Mouse (Mus musculus): ENCODE measurements at regions not wholly inside any gene's neighbourhood (a gene's known extent, or its start where the extent isn't known, plus 50 kb on each side); places are given as distances from the start of the nearest gene placed in this dataset.

- TF ChIP-seq CTCF (IDR thresholded peaks at IDR 0.05), result no peak
- no peak for TF ChIP-seq POLR2A (IDR thresholded peaks at IDR 0.05; ENCODE audit: insufficient read depth, low read depth, low read length)
Measured at GRCm38 (mm10) chr3:156131598-156131997, 430.0 kb upstream of the Negr1 start.

Measured in heart, adult 2 months (tissue).